Mouse (Mus musculus) lung, postnatal 25 days (tissue): Measurements from ENCODE around the gene Erf.
A peak's percentile ranks its signal among the peaks of the same experiment; 100 is the strongest.

Experiments used
- DNase-seq: peaks from one replicate; pipeline ENCODE4 v3.0.0; 2022; ENCODE audit warnings: low spot score

Gene Erf

DNA sequence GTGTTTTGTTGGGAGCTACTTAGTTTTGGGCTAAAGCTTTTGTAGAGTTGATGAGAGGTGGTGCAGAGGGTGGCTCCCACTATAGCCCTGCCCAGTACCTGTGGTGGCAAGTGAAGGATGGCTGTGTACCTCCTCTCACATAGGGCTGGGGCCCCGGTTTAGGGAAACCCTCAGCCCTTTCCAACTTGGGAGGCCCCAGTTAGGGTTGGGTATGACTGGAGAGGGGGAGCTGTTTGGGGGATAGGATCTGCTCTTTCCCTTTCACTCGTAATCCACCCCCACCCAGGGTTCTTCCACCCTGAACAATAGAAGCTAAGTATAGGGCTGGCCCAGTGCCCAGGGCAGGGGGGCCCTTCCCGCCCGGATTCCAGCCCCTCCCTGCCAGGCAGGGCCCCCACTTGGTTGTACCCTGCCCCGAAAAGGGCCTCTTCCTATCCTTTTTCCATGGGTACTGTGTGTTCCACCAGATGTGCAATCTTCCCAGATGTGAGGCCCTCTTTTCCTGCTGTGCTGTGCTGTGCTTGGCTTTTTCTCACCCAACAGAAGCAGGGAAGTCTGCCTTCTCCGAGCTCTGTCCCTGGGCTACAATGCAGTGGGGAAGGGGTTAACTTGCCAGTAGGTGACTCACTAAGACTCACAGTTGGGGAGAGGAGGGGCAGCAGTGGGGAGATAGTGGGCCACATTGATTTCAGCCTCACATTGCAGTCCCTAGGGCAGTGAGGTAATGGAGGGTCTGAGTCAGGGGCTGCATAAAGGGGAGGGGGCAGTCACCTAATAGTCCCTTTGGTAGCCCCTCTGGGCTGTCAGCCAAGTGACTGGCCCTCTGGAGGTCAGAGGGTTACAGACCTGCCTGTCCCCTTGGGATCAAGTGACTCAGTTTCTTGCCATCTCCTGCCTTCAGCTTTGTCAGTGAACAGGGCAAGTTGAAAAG is 29.6 kb upstream of the Erf start:
- peak; percentile 72 for DNase-seq

- peak; percentile 87 for DNase-seq
These were observed 28.7 kb upstream of the Erf start for GRCm38 (mm10) chr7:25279076-25279860.

GRCm38 (mm10) chr7:25278341-25279075 is 27.9 kb upstream of the Erf start:
- peak; percentile 92 for DNase-seq

- no peak for DNase-seq
These were observed 27.4 kb upstream of the Erf start for GRCm38 (mm10) chr7:25277998-25278340.

DNA sequence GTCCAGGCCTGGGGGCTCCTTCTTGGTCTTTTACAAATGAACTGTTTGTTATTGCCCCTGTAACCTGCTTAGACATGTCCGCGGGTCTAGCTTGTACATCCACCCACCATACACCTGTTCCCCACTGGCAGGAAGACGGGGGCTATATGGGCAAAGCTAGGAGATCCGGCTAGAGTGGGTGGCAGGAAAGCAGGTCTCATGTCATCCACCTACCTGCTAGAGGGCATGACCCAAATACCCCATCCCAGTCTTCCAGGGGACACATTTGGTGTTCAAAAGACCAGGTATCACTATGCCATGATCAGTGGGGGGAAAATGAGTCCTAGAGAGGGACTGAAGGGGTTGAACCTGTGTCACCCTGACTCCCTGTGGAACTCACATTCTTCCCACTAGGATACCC is 26.8 kb upstream of the Erf start:
- DNase-seq, result no peak

DNA sequence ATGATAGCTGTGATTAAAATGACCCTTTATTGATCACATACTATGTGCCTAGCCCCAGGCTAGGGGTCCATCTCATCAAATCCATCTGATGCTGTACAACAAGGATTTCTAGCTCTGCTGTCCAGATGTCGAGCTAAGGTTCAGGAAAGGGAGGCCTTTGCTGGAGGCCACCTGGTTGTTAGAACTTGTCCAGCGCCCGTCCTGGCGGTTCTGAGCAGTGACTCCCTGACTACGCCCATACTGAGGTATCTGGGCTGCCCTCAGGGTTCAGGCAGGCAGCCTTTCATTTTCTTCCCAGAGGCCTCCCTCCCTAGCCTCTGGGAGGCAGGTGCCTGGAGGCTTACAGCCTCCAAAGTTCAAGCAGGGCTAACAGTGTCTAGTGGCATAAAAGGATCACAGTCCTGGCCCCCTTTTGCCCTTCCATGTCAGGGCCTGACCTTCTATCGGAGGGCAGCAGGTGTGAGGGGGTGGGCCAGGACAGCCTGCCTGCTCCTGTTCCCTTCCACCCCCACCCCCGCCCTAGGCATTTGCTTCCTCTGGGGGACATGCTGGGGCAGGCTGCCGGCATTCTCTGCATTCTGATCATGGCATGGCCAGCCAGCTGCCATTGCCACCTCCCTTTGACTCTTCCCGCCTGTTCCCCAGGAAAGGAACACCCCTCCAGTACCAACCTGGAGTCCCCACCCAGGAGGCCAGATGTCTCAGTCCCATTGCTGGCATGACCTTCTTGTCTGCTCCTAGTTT is 25.2 kb upstream of the Erf start:
- no peak for DNase-seq

GRCm38 (mm10) chr7:25274996-25275395 is 24.4 kb upstream of the Erf start:
- no peak for DNase-seq

GRCm38 (mm10) chr7:25274571-25274970 is 24.0 kb upstream of the Erf start:
- no peak for DNase-seq

- no peak for DNase-seq
These were observed 23.0 kb upstream of the Erf start for GRCm38 (mm10) chr7:25273259-25274241.

DNA sequence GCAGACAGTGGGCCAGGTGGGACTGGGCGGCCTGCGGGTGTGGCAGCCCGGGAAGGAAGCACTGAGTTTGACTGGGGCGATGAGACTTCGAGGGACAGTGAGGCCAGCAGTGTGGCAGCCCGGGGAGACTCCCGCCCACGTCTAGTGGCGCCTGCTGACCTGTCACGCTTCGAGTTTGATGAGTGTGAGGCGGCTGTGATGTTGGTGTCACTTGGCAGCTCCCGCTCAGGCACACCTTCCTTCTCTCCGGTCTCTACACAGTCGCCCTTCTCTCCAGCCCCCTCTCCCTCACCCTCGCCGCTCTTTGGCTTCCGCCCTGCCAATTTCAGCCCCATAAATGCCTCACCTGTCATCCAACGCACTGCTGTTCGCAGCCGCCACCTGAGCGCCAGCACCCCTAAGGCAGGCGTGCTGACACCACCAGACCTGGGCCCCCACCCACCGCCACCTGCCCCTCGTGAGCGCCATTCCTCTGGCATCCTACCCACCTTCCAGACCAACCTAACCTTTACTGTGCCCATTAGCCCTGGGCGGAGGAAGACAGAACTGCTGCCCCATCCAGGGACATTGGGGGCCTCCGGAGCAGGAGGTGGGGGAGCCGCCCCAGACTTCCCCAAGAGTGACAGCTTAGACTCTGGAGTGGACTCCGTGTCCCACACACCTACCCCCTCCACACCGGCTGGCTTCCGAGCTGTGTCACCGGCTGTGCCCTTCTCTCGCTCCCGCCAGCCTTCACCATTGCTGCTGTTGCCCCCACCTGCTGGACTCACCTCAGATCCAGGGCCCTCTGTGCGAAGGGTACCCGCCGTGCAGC is 22.1 kb upstream of the Erf start:
- no peak for DNase-seq

DNA sequence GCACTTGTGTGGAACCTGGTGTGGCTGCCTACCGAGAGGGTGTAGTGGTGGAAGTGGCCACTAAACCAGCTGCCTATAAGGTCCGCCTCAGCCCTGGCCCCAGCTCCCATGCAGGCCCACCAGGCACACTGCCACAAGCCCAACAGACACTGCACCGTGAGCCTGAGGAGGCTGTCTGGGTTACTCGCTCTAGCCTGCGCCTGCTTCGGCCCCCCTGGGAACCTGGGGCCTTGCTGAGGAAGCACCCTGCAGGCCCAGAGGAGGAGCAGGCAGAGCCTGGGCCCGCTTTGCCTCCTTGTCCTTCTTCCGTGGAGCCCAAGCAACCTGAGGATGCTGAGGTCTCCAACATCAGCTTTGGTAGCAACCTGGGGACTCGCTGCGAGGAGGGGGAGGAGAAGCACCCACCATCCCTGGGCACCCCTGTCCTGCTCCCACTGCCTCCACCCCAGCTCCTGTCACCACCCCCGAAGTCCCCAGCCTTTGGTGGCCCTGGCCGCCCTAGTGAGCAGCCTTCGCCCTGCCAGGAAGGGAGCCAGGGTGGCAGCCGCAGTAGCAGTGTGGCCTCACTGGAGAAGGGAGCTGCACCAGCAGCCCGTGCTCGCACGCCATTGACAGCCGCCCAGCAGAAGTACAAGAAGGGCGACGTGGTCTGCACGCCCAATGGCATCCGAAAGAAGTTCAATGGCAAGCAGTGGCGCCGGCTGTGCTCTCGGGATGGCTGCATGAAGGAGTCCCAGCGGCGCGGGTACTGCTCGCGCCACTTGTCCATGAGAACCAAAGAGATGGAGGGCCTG is 21.3 kb upstream of the Erf start:
- DNase-seq, result no peak

DNA sequence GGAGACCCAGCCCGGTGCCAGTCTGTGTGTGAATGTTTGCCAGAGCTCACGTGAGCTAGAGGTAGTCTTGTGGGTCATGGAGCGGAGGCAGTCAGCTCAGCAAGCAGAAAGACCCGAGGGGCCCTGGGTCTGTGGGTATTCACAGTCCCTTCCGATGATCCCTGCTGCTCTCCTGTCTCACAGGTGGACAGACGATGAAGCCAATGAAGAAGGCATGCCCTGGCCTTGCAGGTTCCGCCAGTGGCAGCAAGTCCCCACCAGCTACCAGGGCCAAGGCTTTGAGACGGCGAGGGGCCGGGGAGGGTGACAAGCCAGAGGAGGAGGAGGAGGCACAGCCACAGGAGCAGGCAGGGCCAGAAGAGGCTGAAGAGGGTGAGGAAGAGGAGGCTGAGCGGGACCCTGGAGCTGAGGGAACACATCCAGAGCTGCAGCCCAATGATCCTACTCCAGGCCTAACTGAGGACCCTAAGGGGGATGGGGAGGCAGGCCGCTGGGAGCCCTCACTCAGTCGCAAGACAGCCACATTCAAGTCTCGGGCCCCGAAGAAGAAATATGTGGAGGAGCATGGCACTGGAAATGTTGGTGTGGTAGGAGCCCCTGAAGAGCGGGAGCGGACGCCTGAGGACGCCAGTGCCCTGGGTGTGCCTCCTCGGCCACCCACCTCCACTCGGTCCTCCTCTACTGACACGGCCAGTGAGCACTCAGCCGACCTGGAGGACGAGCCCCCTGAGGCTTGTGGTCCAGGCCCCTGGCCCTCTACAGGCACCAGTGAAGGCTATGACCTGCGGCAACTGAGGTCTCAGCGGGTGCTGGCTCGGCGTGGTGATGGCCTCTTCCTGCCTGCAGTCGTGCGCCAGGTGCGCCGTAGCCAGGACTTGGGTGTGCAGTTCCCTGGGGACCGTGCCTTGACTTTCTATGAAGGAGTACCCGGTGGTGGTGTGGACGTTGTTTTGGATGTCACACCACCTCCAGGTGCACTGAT is 20.4 kb upstream of the Erf start:
- no peak for DNase-seq

DNA sequence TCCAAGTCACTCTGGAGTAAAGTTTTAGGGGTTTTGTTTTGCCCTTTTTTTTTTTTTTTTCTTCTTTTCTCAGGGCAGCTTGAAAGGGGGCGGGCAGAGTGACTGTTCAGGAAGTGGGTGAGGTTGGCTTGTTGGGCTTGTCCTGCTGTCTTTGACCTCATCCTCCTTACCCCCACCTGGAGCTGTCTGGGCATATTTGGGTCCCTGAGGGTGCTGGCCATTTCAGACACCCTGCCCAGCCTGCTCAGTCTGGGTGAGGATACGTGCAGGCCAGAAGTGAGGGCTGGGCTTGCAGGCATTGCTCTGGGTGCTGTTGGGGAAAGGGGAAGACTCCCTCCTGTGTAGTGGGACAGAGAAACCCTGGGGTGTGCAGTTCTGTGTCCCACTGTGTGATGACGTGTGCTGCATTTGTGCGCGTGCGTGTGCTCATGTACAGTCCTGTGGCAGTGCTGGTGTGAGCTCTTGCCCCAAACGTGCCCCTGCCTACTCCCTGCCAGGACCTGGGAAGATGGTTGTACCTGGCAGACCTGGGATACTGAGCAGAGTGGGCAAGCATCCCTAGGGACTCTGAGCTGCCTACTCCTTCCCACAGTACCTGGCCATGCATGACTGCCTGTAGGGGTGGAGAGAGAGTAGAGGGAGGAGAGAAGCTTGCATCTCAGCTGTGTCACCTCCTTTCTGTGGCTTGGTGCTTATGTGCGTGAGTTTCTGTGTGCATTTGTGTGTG is 19.1 kb upstream of the Erf start:
- DNase-seq, result no peak

- no peak for DNase-seq
These were observed 18.5 kb upstream of the Erf start for GRCm38 (mm10) chr7:25269029-25269428.

DNA sequence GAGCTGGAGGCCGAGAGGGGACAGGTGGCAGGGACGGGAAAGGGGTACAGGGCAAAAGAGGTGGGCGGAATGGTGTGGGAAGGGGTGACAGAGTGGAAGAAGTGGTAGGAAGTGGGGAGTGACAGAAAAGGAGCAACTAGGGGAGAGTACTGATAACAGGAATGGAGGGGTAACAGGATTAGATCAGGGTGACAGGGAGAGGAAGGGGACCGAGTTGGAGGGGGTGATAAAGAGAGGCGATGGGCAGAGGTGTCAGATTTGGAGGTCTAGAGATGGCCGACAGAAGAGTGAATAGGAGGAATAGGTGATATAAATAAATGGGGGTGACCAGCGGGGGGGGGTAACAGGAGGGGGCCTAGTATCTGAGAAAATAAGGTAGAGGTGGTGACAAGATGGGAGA is 18.0 kb upstream of the Erf start:
- DNase-seq, result no peak

DNA sequence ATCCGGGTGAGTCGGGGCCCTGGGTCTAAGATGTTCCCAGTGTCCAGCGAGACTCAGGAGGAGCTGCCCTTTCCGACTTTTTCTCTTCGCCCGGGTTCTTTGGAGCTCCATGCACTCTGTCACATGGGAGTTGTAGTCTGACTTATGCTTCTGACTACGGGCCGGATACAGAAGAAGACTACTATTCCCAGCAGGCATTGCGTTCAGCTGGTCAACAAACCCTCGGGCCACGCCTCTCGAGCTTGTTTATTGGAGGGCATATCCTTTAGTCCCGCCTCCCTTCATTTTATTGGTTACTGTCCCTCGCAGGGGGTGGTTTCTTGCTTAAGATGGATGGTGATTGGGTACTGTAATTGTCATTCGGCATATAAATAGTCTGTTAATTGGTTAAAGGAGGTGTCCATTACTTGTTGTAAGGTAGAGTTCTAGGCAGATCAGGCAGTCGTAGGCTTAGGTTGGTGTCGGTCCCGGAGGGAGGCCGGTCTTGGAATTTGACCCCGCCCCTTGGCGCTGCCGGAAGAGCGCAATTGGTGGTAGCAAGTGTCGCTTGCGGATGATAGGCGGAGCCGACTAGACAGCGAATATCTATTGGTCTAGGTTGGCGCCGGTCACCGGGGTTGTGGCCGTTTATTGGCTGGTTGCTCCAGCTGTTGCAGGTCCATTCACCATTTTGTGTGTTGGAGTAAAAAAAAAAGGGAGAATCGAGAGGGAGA is 17.3 kb upstream of the Erf start:
- DNase-seq, result peak; percentile 100
